Mouse (Mus musculus) brain, embryonic 14.5 days (tissue): ENCODE results near the gene Hist1h3i.

Source experiments
- CTCF ChIP-seq: fragments of 200-500 bp; IDR thresholded peaks from 2 replicates; pipeline ENCODE4 v1.5.1; 2012; ENCODE audit warnings: inconsistent platforms, mild to moderate bottlenecking, moderate library complexity, borderline replicate concordance; ENCODE audit not compliant: insufficient read depth, insufficient read length; ENCODE audit errors: extremely low read depth
- POLR2A ChIP-seq: fragments of 200-500 bp; IDR thresholded peaks from 2 replicates; pipeline ENCODE4 v1.6.1; 2012; ENCODE audit warnings: mild to moderate bottlenecking, inconsistent platforms, borderline replicate concordance; ENCODE audit not compliant: poor library complexity, insufficient read depth, insufficient read length, severe bottlenecking; ENCODE audit errors: extremely low read depth

- TF ChIP-seq CTCF: no peak
- TF ChIP-seq POLR2A: no peak
Measured at GRCm38 (mm10) chr13:21755707-21756106, 27.5 kb downstream of the Hist1h3i start.
